Mouse (Mus musculus): Measurements from ENCODE around the gene Lrp6.

DNA sequence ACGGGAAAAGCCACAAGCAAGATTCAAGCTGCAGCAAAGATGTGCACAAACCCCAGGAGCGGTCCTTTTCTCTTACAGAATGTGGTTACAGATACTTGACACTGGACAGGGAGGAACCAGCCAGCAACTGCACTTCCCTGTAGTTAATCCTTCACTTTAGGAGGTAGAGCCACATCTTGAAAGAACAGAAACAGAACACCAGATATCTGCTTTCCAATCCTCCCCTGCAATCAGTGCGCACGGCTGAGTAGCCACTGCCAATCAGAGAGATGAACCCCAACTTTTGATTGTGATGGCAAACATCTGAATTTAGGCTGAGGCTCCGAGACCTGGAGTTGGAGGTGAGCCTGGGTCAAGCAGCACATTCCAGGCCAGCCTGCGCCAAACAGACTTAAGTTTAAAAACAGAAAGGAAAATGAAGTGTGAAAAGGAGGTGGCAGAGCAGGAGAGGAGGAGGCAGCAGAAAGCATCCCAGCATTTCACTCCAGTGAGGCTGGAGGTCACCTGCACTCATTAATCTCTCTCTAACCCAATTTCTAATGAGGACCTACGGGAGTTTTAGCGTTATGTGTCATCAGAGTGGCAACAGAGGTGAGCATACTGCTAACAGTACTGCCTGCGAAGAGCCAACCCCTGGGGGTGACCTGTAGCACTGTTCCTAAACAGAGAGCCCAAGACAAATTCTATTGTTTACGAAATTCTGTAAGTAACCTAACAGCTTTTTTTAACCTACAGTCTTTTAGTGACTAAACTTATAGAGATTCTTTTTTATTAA is 39.8 kb downstream of the Lrp6 start:
- TF ChIP-seq CTCF (IDR thresholded peaks at IDR 0.05; ENCODE audit: low read depth, low read length) (no peak), POLR2AphosphoS5 (IDR thresholded peaks at IDR 0.05; ENCODE audit: insufficient replicate concordance, low read depth, low read length) (no peak), GATA1 (IDR thresholded peaks at IDR 0.05; ENCODE audit: borderline replicate concordance, low read length) (no peak), TAL1 (conservative IDR thresholded peaks at IDR 0.05; ENCODE audit: low read depth, low read length) (no peak), GATA2 (IDR thresholded peaks at IDR 0.05; ENCODE audit: borderline replicate concordance, low read depth, low read length) (no peak)
